Mouse (Mus musculus): ENCODE data around the gene Dnajb6.

Gene Dnajb6

DNA sequence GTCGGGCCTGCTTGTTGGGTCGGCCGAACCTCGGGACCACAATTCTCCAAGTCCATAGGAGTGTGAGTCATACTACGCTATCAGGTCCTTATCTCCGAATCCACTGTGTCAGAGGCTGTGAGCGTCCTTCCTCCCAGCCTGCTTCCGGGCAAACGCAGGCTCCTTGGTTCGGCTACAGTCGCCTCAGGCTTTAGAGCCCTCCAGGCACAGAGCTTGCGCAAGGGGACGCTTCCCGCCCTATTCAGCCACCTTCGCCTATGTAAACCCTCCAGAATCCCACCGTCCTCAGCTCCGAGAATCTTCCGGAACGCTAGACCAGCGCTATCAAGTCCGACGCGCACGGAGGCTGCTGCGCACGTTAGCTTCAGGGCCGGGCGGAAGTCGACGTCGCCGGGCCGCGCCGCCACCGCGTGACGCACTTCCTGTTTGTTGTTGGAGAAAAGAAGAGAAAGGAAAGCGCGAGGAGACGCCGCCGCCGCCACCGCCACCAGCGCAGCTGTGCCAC, at the start of gene Dnajb6, which contains the start of gene Gm5129:
Gene Dnajb6 (plus strand): TSS at position 132 of the 505 bp plus-strand sequence.
Gene Gm5129 (minus strand): TSS at position 380 of the 505 bp plus-strand sequence.
- under 1% methylated on average over 42 of the region's 46 CpGs for WGBS

DNA sequence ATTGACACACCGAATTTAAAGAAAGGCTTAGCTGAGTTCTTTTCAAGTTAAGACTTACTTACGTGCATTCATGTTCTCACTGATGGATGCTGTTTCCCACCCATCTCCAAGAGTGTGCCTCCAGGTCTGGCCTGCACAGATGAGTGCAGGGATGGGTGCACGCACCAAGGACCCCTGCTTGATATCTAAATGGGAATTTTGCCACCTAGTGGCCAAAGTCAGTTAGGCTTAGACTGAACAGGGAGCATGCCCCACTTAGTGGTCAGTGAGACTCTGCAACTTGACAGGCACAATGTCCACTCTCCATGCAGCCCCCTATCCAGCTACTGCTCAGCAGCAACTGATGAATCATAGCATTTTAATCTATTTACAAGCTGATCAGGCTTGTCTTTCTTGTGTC, 47.8 kb upstream of the Dnajb6 start:
- 66% methylated on average over 3 of the region's 3 CpGs for WGBS

DNA sequence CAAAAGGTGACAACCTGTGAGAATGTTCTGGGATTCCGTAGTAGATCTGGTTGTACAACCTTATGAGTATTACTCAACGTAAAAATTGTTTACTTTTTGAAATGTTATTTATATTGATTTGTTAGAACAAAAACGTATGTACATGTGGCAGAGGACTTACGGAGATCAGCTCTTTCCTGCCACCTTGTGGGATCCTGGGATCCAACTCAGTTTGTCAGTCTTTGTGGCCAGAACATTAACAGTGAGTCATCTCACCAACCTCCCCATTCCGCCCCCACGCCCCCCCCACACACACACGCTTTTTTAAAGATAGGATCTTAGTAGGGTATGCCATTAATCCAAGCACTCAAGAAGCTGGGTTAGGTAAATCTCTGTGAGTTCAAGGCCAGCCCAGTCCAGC, 47.1 kb upstream of the Dnajb6 start:
- WGBS = 49% methylated on average over 7 of the region's 7 CpGs

DNA sequence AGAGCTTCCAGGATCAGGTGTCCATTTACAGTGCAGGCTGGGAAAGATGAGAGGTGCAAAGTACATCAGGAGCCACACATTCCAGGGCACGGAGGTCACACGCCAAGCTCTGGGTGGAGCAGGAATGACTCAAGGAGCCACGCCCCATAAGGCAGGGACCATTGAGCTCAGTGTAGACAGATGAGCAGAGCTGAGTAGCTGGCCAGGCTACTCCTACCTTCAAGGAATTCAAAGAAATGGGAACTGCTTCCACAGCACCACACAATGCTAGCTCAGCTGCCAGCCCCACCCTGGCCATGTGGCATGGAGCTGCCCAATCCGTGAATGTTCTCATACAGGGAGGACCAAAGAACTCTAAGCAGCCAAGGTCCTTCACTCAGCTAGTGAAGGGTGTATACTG, 37.0 kb upstream of the Dnajb6 start:
- 89% methylated on average over 4 of the region's 4 CpGs for WGBS

DNA sequence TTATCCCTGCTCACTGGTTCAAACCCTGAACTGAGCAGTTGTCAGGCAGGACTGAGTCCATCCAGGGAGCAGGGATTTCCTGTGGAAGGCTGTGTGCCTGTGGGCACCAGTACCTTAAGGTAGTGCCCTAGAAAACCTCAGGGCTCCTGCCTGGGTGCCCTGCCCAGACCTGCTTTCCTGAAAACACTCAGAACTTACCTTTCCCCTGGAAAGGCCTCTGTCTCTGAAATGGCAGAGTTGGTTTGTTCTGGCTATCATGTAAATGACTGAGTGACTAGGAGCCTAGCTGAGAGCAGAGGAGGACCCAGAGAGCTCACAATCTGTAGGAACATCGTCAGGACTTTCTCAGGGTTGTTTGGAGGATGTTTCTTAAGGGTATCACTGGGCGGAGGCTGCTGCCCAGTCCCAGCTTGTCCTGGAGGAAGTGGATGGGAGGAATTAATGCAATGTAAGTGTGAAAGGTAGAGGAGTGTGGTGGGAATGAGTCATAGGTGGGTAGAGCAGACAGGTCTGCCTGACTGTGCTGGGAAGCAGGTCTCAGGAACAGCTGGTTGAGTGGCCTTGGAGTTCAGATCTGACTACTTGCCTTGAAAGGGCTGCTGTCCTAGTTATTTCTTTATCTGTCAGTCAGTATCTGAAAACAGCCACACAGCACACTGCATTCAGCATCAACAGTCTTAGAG, 35.8 kb upstream of the Dnajb6 start:
- WGBS = 77% methylated on average over 2 of the region's 2 CpGs

DNA sequence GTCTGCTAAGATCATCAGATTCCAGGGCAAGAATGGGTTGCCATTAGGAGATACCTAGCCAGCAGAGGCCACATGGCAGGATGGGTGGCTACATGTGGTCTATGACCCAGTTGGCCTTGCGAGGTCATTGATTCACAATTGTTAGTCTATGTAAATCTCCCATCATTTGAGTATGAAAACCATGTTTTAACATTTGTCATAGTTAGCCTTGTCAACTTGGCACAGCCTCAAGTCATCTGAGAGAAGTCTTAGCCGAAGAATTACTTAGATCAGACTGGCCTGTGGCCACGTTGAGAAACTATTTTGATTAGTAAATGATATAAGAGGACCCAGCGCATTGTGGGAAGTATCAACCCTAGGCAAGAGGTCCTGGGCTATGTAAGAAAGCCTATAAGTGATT, 28.2 kb upstream of the Dnajb6 start:
- 92% methylated on average over 4 of the region's 4 CpGs for WGBS

DNA sequence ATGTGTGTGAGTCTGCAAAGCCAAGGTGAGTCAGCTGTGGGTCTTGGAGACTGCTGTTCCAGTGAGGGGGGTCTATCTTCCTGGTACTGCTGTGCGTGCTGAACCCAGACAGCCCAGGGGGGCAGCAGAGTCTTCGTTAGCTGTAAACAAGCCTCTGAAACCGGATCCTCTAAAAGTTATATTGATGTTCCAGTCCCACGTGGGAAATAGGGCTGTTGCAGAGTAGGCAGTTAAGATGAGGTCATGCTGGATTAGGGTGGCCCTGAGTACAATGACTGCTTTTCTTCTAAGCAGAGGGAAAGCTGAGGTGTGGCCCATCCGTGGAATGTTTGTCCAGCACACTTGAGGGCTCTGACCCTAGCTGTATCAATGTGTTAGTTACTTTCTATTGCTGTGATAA, 27.2 kb upstream of the Dnajb6 start:
- WGBS = 42% methylated on average over 5 of the region's 5 CpGs

DNA sequence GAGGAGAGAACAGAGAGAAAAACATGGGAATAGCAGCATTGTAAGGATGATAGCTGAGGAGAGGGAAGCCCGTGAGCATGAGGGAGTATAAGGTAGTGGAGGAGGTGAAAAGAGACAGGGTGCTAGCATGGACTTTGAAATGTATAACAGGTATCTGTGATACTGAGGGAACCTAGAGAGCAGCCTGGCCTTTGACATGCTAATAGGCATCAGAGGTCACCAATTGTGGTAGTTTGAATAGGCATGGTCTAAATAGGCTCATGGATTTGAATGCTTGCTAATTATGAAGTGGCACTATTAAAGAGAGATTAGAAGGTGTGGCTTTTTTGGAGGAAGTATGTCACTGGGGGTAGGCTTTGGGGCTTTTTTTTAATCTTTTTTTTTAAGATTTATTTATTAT, 22.6 kb upstream of the Dnajb6 start:
- 63% methylated on average over 1 of the region's 1 CpGs for WGBS

DNA sequence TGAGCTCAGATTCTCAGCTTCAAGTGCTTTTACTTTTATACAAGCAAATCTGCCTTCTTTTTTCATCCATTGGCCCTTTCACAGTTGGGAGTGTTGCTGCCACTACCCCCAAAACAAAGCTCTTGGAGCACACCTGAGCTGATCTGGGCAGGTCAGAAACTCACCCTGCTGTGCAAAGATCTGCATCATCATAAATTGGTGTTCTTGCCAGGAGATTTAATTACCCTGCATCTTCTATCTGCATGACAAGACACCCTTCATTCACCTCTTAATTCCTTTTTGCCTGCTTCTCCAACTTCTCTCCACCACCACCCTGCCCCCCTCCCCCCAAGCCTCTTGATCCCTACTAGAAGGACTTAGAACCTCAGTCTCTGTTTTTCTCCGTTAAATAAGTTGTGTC, 14.3 kb upstream of the Dnajb6 start:
- 24% methylated on average over 1 of the region's 1 CpGs for WGBS

DNA sequence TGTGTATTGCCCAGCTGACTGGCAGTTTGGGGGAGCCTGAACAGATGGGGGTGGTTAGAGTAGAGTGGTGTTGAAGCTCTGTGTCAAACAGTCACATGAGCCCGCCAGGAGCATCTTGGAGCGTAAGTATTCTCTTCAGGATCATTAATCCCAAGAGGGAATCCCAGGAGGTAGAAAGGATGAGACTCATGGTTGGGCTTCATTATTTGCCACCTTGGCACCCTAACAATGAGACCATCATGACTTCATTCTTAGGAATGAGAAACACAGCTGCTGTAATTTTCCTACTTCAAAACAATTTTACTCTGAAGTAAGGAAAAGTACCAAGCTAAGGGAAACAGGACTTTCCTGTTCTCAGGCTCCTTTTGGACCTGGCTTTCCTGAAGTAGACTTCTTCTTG, 10.1 kb upstream of the Dnajb6 start:
- WGBS = 82% methylated on average over 2 of the region's 2 CpGs

DNA sequence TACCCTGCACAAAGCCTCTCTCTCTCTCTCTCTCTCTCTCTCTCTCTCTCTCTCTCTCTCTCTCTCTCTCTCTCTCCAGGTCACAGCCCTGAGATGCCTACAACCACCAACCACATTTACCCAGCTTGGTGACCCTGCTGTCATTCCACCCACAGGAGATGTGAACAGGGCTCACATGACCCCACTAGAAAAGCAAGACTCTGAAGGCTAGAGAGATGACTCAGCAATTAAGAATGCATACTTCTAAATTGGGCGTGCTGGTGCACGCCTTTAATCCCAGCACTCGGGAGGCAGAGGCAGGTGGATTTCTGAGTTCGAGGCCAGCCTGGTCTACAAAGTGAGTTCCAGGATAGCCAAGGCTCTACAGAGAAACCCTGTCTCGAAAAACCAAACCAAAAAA, 9.4 kb upstream of the Dnajb6 start:
- WGBS = 78% methylated on average over 5 of the region's 5 CpGs

DNA sequence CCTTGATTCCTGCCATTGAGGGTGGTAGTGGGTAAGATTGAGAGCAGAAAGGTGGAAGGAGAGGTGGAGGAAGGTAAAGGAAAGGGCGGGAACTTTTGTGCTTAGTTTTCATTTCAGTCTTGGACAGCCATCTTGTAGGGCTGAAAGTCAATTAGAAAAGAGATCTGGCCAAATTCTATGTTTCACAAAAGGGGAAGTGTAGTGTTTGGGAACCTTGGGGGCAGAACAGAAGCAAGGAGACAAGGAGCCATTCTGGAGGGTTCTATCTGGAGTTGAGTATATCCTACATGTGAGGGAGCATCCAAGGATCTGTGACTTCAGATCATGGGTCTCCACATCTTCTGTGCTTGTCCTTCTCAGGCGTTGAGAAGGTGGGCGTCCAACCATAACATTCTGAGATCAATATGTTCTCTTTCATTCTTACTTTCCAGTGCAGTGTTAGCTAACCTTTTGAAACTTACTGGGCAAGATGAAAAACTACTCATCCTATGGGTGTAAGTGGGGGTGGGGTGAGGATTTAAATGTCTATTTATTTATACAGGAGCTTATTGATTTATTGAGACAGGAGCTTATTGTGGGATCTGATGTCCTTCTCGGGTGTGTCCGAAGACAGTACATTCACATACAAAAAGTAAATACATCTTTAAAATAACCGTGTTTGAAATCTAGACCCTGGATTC, 517 bp upstream of the Dnajb6 start:
- 50% methylated on average over 6 of the region's 6 CpGs for WGBS

DNA sequence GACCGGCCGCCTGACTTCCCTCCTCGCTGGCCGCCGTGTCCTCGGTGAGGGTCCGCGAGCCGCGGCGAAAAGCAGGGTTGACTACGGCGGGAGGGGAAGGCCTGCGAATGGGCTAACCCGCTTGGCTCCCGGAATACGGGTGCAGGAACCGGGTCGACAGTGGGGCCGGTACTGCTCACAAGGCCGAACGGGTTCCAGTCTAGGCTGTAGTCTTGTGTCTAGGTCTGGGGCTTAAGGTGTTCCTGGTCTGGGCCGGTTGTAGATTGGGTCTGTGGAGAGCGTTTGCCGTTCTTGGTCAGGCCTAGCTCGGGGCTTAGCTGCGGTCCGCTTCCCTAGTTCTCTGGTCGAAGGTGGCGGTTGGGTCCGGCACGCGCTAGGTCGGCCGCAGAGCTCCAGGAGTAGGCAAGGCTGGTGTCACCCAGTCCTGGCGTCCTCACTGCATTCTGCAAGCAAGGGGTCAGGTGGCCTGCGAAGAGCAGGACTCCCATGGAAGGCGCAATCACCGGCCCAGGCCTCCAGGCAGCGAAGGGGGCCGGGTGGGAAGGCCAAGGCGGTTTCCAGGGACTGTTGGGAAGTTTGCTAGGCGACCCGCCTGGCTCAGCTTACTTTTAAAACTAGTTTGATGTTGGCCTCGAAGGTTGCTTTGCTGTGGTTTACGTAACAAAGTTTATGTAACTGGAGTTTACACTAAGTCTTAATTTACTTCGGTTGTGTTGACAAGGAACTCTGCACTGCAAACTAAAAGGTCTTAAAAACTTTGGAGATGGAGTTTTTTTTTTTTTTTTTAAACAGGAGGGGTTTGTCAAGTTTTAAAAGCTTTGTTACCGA, 799 bp downstream of the Dnajb6 start:
- 1% methylated on average over 48 of the region's 48 CpGs for WGBS

DNA sequence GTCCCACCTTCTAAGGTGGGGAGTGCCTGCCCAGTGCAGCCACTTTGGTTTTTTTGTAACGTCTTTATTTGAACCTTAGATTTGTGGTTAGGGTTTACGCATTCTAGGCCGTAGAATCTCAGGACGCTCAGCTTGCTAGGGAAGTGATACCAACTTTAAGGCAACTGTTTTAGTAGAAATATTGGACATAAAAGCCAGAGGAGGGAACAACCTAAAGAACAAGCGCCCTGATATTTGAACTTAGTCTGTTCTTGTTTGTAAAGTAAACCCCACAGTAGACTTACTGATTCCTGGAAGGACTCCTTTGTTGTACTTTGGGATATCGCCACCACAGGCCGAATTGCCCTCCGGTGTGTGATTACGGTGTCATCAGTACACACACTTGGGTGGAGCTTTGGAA, 1.5 kb downstream of the Dnajb6 start:
- 57% methylated on average over 9 of the region's 9 CpGs for WGBS

DNA sequence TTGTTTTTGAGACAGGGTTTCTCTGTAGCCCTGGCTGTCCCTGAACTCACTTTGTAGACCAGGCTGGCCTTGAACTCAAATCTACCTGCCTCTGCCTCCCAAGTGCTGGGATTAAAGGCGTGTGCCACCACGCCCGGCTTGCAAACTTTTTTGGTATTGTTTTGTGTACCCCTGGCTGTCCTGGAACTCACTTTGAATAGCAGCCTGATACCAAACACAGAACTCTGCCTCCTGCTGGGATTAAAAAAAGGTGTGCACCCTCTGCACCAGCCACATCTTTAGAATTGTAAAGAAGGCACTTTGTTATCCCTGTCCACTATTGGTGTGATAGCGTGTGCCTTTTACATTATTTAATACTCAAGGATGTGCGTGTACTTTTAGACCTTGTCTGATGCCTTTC, 2.0 kb downstream of the Dnajb6 start:
- WGBS = 86% methylated on average over 5 of the region's 5 CpGs

DNA sequence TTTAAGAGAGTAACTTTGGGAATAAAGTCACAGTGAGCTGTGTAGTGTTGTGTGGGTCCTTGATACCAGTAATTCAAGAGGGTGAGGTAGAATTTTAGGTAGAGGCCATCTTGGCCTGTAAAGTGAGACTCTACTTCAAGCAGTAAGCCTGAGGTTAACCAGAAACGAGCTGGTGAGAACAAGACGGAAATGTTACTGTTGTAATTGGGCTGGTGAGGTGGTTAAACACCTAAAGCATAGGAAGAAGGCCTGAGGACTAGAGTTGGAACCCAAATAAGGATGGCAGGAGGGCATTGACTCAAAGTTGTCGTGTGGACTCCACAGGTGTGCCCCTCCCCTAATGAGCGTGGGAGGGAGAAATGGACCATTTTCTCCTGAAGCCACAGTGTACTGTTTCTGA, 2.6 kb downstream of the Dnajb6 start:
- WGBS = 74% methylated on average over 4 of the region's 4 CpGs

DNA sequence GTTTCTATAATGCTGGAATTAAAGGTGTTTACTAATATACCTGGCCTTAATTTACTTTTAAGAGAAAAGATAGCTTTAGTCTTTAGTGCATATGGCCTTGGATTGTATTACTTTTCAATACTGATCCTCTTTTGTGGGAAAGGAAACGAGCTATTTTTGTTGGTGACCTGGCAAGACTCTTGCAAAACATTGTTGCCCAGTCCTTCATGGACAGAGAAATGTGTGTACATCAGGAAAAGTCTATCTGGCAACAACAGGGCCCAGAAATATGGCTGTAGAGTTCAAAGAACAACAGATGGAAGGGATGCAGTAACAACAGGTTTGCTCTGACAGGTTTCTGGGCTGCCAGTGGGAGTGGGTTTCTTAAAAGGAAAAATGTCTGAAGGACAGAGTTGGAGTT, 5.2 kb downstream of the Dnajb6 start:
- WGBS = 34% methylated on average over 1 of the region's 1 CpGs

DNA sequence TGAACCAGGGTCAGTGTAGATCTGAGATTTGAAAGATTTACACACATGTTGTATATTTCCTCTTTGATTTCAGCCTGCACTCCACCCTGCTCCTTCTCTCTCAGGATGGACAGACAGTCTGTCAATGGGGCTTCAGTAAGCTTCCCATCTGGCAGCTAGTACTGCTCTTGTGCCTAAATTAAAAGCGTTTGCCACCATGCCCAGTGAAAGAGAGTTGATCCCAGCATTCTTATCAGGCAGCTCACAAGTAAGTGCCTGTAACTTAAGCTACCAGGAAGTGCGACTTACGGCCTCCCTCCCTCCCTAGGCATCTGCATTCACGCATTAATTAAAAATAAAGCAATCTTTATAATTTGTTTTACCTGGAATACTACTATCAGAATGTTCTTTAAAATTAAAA, 5.6 kb downstream of the Dnajb6 start:
- 54% methylated on average over 4 of the region's 4 CpGs for WGBS

DNA sequence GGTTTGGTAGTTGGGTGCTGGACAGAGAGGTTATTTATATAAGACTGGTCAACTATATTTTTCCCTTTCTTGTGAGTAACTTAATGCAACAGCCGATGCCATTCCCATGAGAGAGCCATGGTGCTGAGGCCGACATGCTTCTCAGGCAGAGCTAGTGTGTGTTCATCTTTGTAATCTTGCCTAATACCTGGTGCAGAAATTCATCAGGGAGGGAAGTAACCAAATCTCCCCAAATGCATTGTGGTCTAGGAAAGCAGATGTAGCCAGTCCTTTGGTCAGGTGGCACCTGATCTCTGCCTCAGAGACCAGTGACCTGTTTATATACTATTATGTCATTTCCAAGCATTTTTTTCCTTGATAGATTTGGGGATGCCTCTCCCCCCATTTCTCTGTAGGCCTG, 12.2 kb downstream of the Dnajb6 start:
- WGBS = 90% methylated on average over 2 of the region's 2 CpGs

DNA sequence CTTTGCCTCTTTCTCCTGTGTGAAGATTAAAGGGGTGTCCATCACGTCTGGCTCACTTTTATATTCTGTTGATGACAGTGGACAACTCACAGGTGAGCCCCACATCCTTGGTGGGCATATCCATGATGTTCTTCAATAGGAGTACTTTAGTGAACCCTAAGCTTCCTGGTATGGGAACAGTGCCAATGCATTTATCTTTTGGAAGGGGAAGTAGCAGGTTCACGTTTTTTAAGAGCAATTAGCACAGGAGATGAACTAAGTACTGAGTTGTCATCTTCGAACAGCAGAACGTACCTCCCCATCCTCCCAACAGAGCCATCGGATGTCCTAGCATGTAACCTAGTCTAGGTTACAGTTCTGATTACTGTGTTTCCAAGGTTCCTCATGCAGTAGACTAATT, 23.8 kb downstream of the Dnajb6 start:
- 73% methylated on average over 5 of the region's 5 CpGs for WGBS

DNA sequence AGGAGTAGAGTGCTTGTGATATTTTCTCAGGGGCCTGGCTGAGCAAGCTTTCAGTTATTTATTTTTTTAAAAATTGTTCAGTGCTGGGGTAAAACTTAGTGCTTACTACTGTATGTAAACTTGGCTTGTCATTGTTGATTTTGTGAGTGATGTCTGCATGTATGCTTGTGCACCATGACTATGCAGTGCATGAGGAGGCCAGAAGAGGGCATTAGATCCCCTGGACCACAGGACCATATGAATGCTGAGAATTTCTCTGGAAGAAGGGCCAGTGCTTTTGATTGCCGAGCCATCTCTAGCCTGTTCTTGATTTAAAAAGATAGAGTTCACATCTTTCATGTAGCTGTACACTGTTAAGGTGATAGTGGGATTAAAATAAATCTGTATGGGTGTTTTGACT, 35.4 kb downstream of the Dnajb6 start:
- WGBS = 50% methylated on average over 1 of the region's 1 CpGs

DNA sequence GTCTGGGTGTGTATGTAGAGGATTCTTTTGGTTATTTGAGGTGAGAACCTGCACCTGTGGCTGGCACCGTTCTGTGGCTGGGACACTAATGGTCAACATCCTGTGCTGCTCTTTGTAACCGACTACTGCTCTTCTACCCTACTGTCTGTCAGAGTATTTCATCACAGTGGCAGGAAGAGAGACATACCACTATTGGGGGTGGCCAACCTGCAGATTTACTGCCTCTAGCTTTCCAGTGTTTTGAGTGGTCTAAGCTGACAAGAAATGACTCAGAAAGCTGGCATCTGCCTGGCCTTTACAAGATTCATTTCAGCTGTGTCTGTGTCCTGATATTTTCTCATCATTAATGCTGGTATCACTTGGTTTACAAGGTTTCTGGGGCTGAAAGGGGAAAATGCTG, 36.5 kb downstream of the Dnajb6 start:
- WGBS = 69% methylated on average over 2 of the region's 2 CpGs
